Mouse (Mus musculus): ENCODE results near the gene Cnpy4. TPM values are rescaled to one million over a fixed set of nuclear protein-coding genes. Genes with fewer than 3 reads are reported as not detected.
A peak's percentile ranks its signal among the peaks of the same experiment; 100 is the strongest.

The Cnpy4 gene
- polyA plus RNA-seq, 1 experiment from 2014 or later = 26.2 TPM

DNA sequence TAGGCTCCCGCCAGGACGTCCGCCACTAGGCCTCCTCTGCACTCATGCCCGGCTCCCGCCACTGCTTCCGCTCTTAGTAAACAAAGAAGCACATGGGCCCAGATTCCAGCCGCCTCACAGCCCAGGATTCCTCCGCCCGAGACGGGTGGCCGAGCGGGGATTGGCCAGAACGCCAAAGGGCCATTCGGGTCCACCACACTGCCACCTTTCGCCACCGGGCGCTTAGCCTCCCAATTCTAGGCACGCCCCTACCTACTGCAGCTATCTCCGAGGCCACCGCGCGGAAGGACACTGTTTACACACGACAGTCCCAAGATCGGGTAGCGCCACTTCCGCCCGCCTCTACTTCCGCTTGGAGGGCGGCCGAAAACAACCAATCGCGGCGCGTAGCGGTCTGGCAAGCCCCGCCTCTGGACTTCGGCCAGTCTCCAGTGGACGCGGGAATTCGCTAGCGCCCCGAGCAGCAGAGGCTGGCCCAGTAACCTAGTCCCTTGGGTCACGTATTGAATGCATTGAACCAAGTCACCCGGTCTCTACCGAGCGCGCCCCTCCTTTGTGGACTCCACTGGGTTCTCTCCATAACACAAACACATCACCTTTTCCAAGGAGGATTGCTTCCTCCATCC lies 16.2 kb upstream of the Cnpy4 start:
- no peaks in the 10 kb centered on the region for H3K9me3 ChIP-seq (replicated peaks)
- peaks cover 38% of the 10 kb centered on the region for H3K4me1 ChIP-seq
- peak overlapping the region; percentile 76 for H3K4me3 ChIP-seq (replicated peaks)
- H3K4me2 ChIP-seq = peak overlapping the region; percentile 94
- H3K27ac ChIP-seq (replicated peaks) = peak overlapping the region; percentile 92
- H3K9ac ChIP-seq (replicated peaks) = peak overlapping the region; percentile 60
- WGBS = under 1% methylated on average over 47 of the region's 47 CpGs
- H3K27me3 ChIP-seq (replicated peaks) = no peaks in the 10 kb centered on the region
- ATAC-seq (ENCODE audit: low FRiP score) = peak; percentile 89
- H3K36me3 ChIP-seq = peaks cover 46% of the 10 kb centered on the region

- H3K4me1 ChIP-seq = peaks cover 38% of the 10 kb centered on the region
- peak within 1 kb of the TSS; percentile 94 for H3K4me2 ChIP-seq
- no peaks in the 10 kb centered on the region for H3K9me3 ChIP-seq (replicated peaks)
- WGBS = under 1% methylated on average over 54 of the region's 54 CpGs
- peak within 1 kb of the TSS; percentile 76 for H3K4me3 ChIP-seq (replicated peaks)
- H3K27ac ChIP-seq (replicated peaks) = peak within 1 kb of the TSS; percentile 92
- peak within 1 kb of the TSS; percentile 60 for H3K9ac ChIP-seq (replicated peaks)
- ATAC-seq (ENCODE audit: low FRiP score) = peak; percentile 96
- peaks cover 44% of the 10 kb centered on the region for H3K36me3 ChIP-seq
- no peaks in the 10 kb centered on the region for H3K27me3 ChIP-seq (replicated peaks)
Measured at GRCm38 (mm10) chr5:138171695-138172491, 15.4 kb upstream of the Cnpy4 start, which contains the start of the genes Ap4m1 and Mcm7. Ap4m1 (plus strand) TSS chr5:138172002. Mcm7 (minus strand) TSS chr5:138172422.

DNA sequence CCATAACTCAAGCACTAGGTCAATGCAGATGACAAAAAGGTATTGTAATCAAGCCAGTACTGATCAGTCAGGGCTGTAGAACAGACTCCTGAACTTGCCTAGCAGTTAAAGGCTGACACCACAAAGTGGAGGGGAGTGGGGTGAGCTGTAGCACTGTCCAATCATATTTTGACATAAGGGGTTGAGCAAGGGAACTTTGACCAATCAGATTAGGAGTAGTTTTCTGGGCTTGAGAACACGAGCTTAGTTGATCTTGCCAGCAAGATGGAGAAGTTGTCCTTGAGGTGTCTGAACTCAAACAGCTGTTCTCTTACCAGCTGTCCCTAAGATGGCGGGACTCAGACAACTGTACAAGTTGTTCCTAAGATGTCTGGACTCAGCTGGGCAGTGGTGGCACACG lies 14.1 kb upstream of the Cnpy4 start:
- H3K36me3 ChIP-seq = peaks cover 44% of the 10 kb centered on the region
- 87% methylated on average over 3 of the region's 3 CpGs for WGBS
- ATAC-seq (ENCODE audit: low FRiP score) = no peak

DNA sequence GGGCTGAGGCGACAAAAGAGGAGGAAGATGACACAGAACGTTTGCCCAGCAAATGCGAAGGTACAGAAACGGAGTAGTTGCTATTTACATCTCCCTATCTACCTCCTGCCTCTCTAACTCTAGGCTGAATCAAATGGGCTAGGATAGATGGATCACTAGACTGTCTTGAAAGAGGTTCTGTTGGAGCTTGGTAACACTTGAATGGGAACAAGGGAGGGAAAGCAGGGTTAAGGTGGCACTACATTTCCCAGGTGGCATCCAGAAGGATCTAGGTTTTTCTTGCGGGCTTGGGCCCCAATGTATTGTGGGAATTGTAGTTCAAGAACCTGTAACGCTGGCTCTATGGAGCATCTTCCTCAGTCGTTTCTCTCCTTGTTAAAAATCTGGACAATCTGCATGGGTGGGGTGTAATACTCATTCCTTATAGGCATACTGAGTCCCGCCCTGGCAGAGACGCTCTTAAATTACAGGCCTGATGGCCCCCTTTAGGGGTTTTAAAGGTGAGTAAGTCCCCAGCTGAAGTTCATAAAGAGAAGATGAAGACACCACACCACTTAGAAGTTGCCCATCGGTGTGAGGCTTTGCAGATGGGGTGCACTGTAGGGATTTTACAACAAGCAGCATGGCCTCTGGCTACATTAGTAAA lies 499 bp downstream of the Cnpy4 start:
- Histone ChIP-seq H3K9me3 (replicated peaks) (no peaks in the 10 kb centered on the region), H3K27me3 (replicated peaks) (no peaks in the 10 kb centered on the region), H3K4me2 (peak overlapping the region; percentile 86), H3K4me3 (replicated peaks) (peak overlapping the region; percentile 82), H3K36me3 (peaks cover 31% of the 10 kb centered on the region), H3K27ac (replicated peaks) (peak overlapping the region; percentile 86), H3K9ac (replicated peaks) (peak overlapping the region; percentile 74), H3K4me1 (peaks cover 21% of the 10 kb centered on the region)
- WGBS = under 1% methylated on average over 10 of the region's 10 CpGs
- ATAC-seq (ENCODE audit: low FRiP score) = peak; percentile 91

More for the DNA sequence above, 14.1 kb upstream of the Cnpy4 start:
- Histone ChIP-seq H3K4me3 (replicated peaks) (0 out of 2 replicates have a peak overlapping the region, but pooled peaks have one; percentile 76), H3K27ac (replicated peaks) (no peak overlapping the region), H3K9ac (replicated peaks) (no peak overlapping the region), H3K4me1 (peaks cover 38% of the 10 kb centered on the region), H3K9me3 (replicated peaks) (no peaks in the 10 kb centered on the region), H3K27me3 (replicated peaks) (no peaks in the 10 kb centered on the region), H3K4me2 (peak overlapping the region; percentile 94)

GRCm38 (mm10) chr5:138193771-138194727 lies 6.8 kb downstream of the Cnpy4 start, which contains the start of gene Mblac1:
Mblac1 (plus strand) TSS chr5:138194314.
- ATAC-seq (ENCODE audit: low FRiP score) = peak; percentile 82
- peak within 1 kb of the TSS; percentile 95 for H3K4me2 ChIP-seq
- peaks cover 20% of the 10 kb centered on the region for H3K4me1 ChIP-seq
- H3K36me3 ChIP-seq = peaks cover 20% of the 10 kb centered on the region
- H3K27ac ChIP-seq (replicated peaks) = peak within 1 kb of the TSS; percentile 95
- no peaks in the 10 kb centered on the region for H3K9me3 ChIP-seq (replicated peaks)
- H3K27me3 ChIP-seq (replicated peaks) = no peaks in the 10 kb centered on the region
- peak within 1 kb of the TSS; percentile 90 for H3K9ac ChIP-seq (replicated peaks)
- WGBS = 7% methylated on average over 54 of the region's 54 CpGs
- H3K4me3 ChIP-seq (replicated peaks) = peak within 1 kb of the TSS; percentile 81

GRCm38 (mm10) chr5:138194755-138195345 lies 7.6 kb downstream of the Cnpy4 start:
- Histone ChIP-seq H3K4me3 (replicated peaks) (peak overlapping the region; percentile 81), H3K27ac (replicated peaks) (peak overlapping the region; percentile 95), H3K4me2 (peak overlapping the region; percentile 95), H3K9me3 (replicated peaks) (no peaks in the 10 kb centered on the region), H3K27me3 (replicated peaks) (no peaks in the 10 kb centered on the region), H3K4me1 (peaks cover 20% of the 10 kb centered on the region), H3K36me3 (peaks cover 17% of the 10 kb centered on the region), H3K9ac (replicated peaks) (peak overlapping the region; percentile 90)
- ATAC-seq (ENCODE audit: low FRiP score) = peak; percentile 76
- whole genome bisulfite sequencing = under 1% methylated on average over 29 of the region's 29 CpGs

- Histone ChIP-seq H3K36me3 (peaks cover 12% of the 10 kb centered on the region; the same call in 1 of the 2 replicates), H3K4me1 (peaks cover 20% of the 10 kb centered on the region), H3K9me3 (replicated peaks) (no peaks in the 10 kb centered on the region), H3K4me2 (peak overlapping the region; percentile 95), H3K27ac (replicated peaks) (peak overlapping the region; percentile 95; the same call in 1 of the 2 replicates), H3K4me3 (replicated peaks) (peak overlapping the region; percentile 81), H3K9ac (replicated peaks) (no peak overlapping the region; the same call in 1 of the 2 replicates), H3K27me3 (replicated peaks) (no peaks in the 10 kb centered on the region)
- WGBS = 76% methylated on average over 7 of the region's 7 CpGs
- ATAC-seq (ENCODE audit: low FRiP score) = no peak
Measured at GRCm38 (mm10) chr5:138195463-138195862, 8.2 kb downstream of the Cnpy4 start.

GRCm38 (mm10) chr5:138199576-138199975 lies 12.3 kb downstream of the Cnpy4 start:
- no peak overlapping the region for H3K4me2 ChIP-seq
- no peak overlapping the region for H3K4me3 ChIP-seq (replicated peaks)
- H3K36me3 ChIP-seq = no peaks in the 10 kb centered on the region
- H3K4me1 ChIP-seq = peaks cover 11% of the 10 kb centered on the region
- no peak overlapping the region for H3K9ac ChIP-seq (replicated peaks)
- H3K27ac ChIP-seq (replicated peaks) = no peak overlapping the region
- ATAC-seq (ENCODE audit: low FRiP score) = no peak
- 6% methylated on average over 1 of the region's 1 CpGs for WGBS
- no peaks in the 10 kb centered on the region for H3K9me3 ChIP-seq (replicated peaks)
- no peaks in the 10 kb centered on the region for H3K27me3 ChIP-seq (replicated peaks)

- H3K4me3 ChIP-seq (replicated peaks) = no peak overlapping the region
Measured at GRCm38 (mm10) chr5:138202086-138202485, 14.8 kb downstream of the Cnpy4 start.

GRCm38 (mm10) chr5:138207253-138207652 lies 20.0 kb downstream of the Cnpy4 start:
- no peak overlapping the region for H3K4me2 ChIP-seq
- no peak overlapping the region for H3K4me3 ChIP-seq (replicated peaks)
- H3K27ac ChIP-seq (replicated peaks) = no peak overlapping the region
- H3K36me3 ChIP-seq = no peaks in the 10 kb centered on the region
- ATAC-seq (ENCODE audit: low FRiP score) = no peak
- WGBS = 85% methylated on average over 1 of the region's 1 CpGs
- no peak overlapping the region for H3K9ac ChIP-seq (replicated peaks)
- no peaks in the 10 kb centered on the region for H3K27me3 ChIP-seq (replicated peaks)
- H3K9me3 ChIP-seq (replicated peaks) = 0 out of 2 replicates have a peak, but pooled peaks cover 2% of the 10 kb centered on the region
- H3K4me1 ChIP-seq = no peaks in the 10 kb centered on the region

More at GRCm38 (mm10) chr5:138202086-138202485, 14.8 kb downstream of the Cnpy4 start:
- no peak overlapping the region for H3K9ac ChIP-seq (replicated peaks)
- no peak overlapping the region for H3K27ac ChIP-seq (replicated peaks)
- H3K27me3 ChIP-seq (replicated peaks) = no peaks in the 10 kb centered on the region
- 90% methylated on average over 3 of the region's 3 CpGs for WGBS
- no peak for ATAC-seq (ENCODE audit: low FRiP score)
- no peaks in the 10 kb centered on the region for H3K9me3 ChIP-seq (replicated peaks)
- H3K4me1 ChIP-seq = no peaks in the 10 kb centered on the region
- H3K4me2 ChIP-seq = no peak overlapping the region
- H3K36me3 ChIP-seq = no peaks in the 10 kb centered on the region

Data from neural tube, embryonic 15.5 days (tissue).